Mouse (Mus musculus) macrophage (primary cell): ENCODE data around the gene Spg7. TPM values are rescaled to one million over a fixed set of nuclear protein-coding genes. Genes with fewer than 3 reads are reported as not detected.

ENCODE experiments used
- H3K27ac ChIP-seq: fragments of 350-480 bp; formaldehyde crosslinking; 2 replicates; pipeline ENCODE4 v1.9.0; 2021
- H3K36me3 ChIP-seq: fragments of 350-480 bp; formaldehyde crosslinking; 2 replicates; pipeline ENCODE4 v1.9.0; 2021; ENCODE audit errors: inconsistent target
- H3K4me3 ChIP-seq: fragments of 350-480 bp; formaldehyde crosslinking; 2 replicates; pipeline ENCODE4 v1.9.0; 2021; ENCODE audit errors: inconsistent target
- H3K79me2 ChIP-seq: fragments of 350-480 bp; formaldehyde crosslinking; 2 replicates; pipeline ENCODE4 v1.9.0; 2021; ENCODE audit errors: inconsistent target
- WGBS: methylation state at CpG from one replicate; pipeline ENCODE4 v1.1.7; 2026; ENCODE audit warnings: inconsistent platforms; ENCODE audit not compliant: missing documents; 5-methylcytosine and 5-hydroxymethylcytosine counted together
- polyA plus RNA-seq: library from polyadenylated mRNA; stranded (reverse); fragments of 250-400 nt; gene quantifications from 3 replicates; pipeline ENCODE4 v1.2.4, GENCODE M21; 2018; ENCODE audit warnings: inconsistent platforms

Spg7 gene
- polyA plus RNA-seq, 1 experiment from 2014 or later: 39.2 TPM

GRCm38 (mm10) chr8:123113908-123114469 is 51.2 kb downstream of the Spg7 start:
- H3K27ac ChIP-seq: no peak overlapping the region
- H3K79me2 ChIP-seq: no peaks in the 10 kb centered on the region
- no peak overlapping the region for H3K4me3 ChIP-seq
- H3K36me3 ChIP-seq: no peaks in the 10 kb centered on the region
- 64% methylated on average over 2 of the region's 2 CpGs for WGBS

GRCm38 (mm10) chr8:123114644-123115043 is 51.9 kb downstream of the Spg7 start:
- WGBS: 13% methylated on average over 3 of the region's 3 CpGs
- no peak overlapping the region for H3K27ac ChIP-seq
- H3K36me3 ChIP-seq: no peaks in the 10 kb centered on the region
- H3K79me2 ChIP-seq: no peaks in the 10 kb centered on the region
- no peak overlapping the region for H3K4me3 ChIP-seq

GRCm38 (mm10) chr8:123117127-123117731 is 54.5 kb downstream of the Spg7 start, which contains the start of gene Cpne7:
Gene Cpne7 (plus strand): TSS chr8:123117374.
- H3K36me3 ChIP-seq: no peaks in the 10 kb centered on the region

GRCm38 (mm10) chr8:123117744-123118143 is 55.0 kb downstream of the Spg7 start:
- Histone ChIP-seq H3K4me3 (no peak overlapping the region), H3K36me3 (no peaks in the 10 kb centered on the region), H3K79me2 (no peaks in the 10 kb centered on the region), H3K27ac (no peak overlapping the region)
- WGBS: 4% methylated on average over 17 of the region's 17 CpGs

More at GRCm38 (mm10) chr8:123117127-123117731, 54.5 kb downstream of the Spg7 start, which contains the start of gene Cpne7:
- 2% methylated on average over 51 of the region's 51 CpGs for WGBS
- Histone ChIP-seq H3K27ac (no peak within 1 kb of the TSS), H3K4me3 (no peak within 1 kb of the TSS), H3K79me2 (no peaks in the 10 kb centered on the region)

GRCm38 (mm10) chr8:123122059-123122458 is 59.3 kb downstream of the Spg7 start:
- no peaks in the 10 kb centered on the region for H3K79me2 ChIP-seq
- no peak overlapping the region for H3K4me3 ChIP-seq
- WGBS: 85% methylated on average over 8 of the region's 9 CpGs
- no peaks in the 10 kb centered on the region for H3K36me3 ChIP-seq
- H3K27ac ChIP-seq: no peak overlapping the region

- Histone ChIP-seq H3K79me2 (no peaks in the 10 kb centered on the region), H3K36me3 (no peaks in the 10 kb centered on the region), H3K4me3 (no peak overlapping the region), H3K27ac (no peak overlapping the region)
- 79% methylated on average over 5 of the region's 5 CpGs for WGBS
Observed at GRCm38 (mm10) chr8:123122670-123123069, 59.9 kb downstream of the Spg7 start.

GRCm38 (mm10) chr8:123126193-123126816 is 63.6 kb downstream of the Spg7 start:
- H3K36me3 ChIP-seq: no peaks in the 10 kb centered on the region
- WGBS: 21% methylated on average over 19 of the region's 19 CpGs

GRCm38 (mm10) chr8:123131041-123131440 is 68.3 kb downstream of the Spg7 start:
- Histone ChIP-seq H3K36me3 (no peaks in the 10 kb centered on the region), H3K4me3 (no peak overlapping the region), H3K27ac (no peak overlapping the region), H3K79me2 (no peaks in the 10 kb centered on the region)
- WGBS: 51% methylated on average over 9 of the region's 9 CpGs

More at GRCm38 (mm10) chr8:123126193-123126816, 63.6 kb downstream of the Spg7 start:
- H3K79me2 ChIP-seq: no peaks in the 10 kb centered on the region
- H3K27ac ChIP-seq: no peak overlapping the region
- H3K4me3 ChIP-seq: no peak overlapping the region

GRCm38 (mm10) chr8:123132953-123133352 is 70.2 kb downstream of the Spg7 start:
- H3K36me3 ChIP-seq: no peaks in the 10 kb centered on the region
- no peaks in the 10 kb centered on the region for H3K79me2 ChIP-seq
- H3K27ac ChIP-seq: no peak overlapping the region
- 94% methylated on average over 2 of the region's 2 CpGs for WGBS
- H3K4me3 ChIP-seq: no peak overlapping the region

- H3K79me2 ChIP-seq: no peaks in the 10 kb centered on the region
- H3K36me3 ChIP-seq: no peaks in the 10 kb centered on the region
- no peak overlapping the region for H3K4me3 ChIP-seq
- H3K27ac ChIP-seq: no peak overlapping the region
- WGBS: 91% methylated on average over 11 of the region's 11 CpGs
Observed at GRCm38 (mm10) chr8:123134149-123134713, 71.5 kb downstream of the Spg7 start.

GRCm38 (mm10) chr8:123135406-123135805 is 72.7 kb downstream of the Spg7 start:
- no peaks in the 10 kb centered on the region for H3K36me3 ChIP-seq

GRCm38 (mm10) chr8:123135806-123136205 is 73.1 kb downstream of the Spg7 start:
- H3K4me3 ChIP-seq: no peak overlapping the region
- H3K36me3 ChIP-seq: no peaks in the 10 kb centered on the region
- WGBS: 78% methylated on average over 7 of the region's 9 CpGs
- no peaks in the 10 kb centered on the region for H3K79me2 ChIP-seq
- H3K27ac ChIP-seq: no peak overlapping the region

More at GRCm38 (mm10) chr8:123135406-123135805, 72.7 kb downstream of the Spg7 start:
- no peaks in the 10 kb centered on the region for H3K79me2 ChIP-seq
- 66% methylated on average over 7 of the region's 7 CpGs for WGBS
- H3K27ac ChIP-seq: no peak overlapping the region
- H3K4me3 ChIP-seq: no peak overlapping the region

GRCm38 (mm10) chr8:123136287-123136686 is 73.5 kb downstream of the Spg7 start:
- Histone ChIP-seq H3K36me3 (no peaks in the 10 kb centered on the region), H3K4me3 (no peak overlapping the region), H3K79me2 (no peaks in the 10 kb centered on the region), H3K27ac (no peak overlapping the region)
- WGBS: 91% methylated on average over 9 of the region's 9 CpGs

- WGBS: 45% methylated on average over 1 of the region's 2 CpGs
- Histone ChIP-seq H3K27ac (no peak overlapping the region), H3K36me3 (no peaks in the 10 kb centered on the region), H3K79me2 (no peaks in the 10 kb centered on the region), H3K4me3 (no peak overlapping the region)
Observed at GRCm38 (mm10) chr8:123137645-123138077, 74.9 kb downstream of the Spg7 start.

- 68% methylated on average over 4 of the region's 4 CpGs for WGBS
Observed at GRCm38 (mm10) chr8:123138741-123139140, 76.0 kb downstream of the Spg7 start.

More at GRCm38 (mm10) chr8:123138741-123139140, 76.0 kb downstream of the Spg7 start:
- Histone ChIP-seq H3K4me3 (no peak overlapping the region), H3K79me2 (no peaks in the 10 kb centered on the region), H3K27ac (no peak overlapping the region), H3K36me3 (no peaks in the 10 kb centered on the region)
